Mouse (Mus musculus): ENCODE measurements around the gene Itprip. TPM values are rescaled to one million over a fixed set of nuclear protein-coding genes. Genes with fewer than 3 reads are reported as not detected.

Itprip gene
- polyA plus RNA-seq, 1 experiment: 8.3 TPM

GRCm38 (mm10) chr19:47876252-47876651 is 42.8 kb downstream of the Itprip start:
- no peak overlapping the region for H3K4me3 ChIP-seq (ENCODE audit: insufficient read depth, low read length)
- H3K4me1 ChIP-seq (ENCODE audit: control insufficient read depth, insufficient read depth, low read length): no peaks in the 10 kb centered on the region; the same call in 1 of the 2 replicates
- no peak overlapping the region for H3K27ac ChIP-seq (ENCODE audit: insufficient read depth, low read depth, low read length)
- TF ChIP-seq CTCF (IDR thresholded peaks at IDR 0.05; ENCODE audit: low read depth, low read length): no peak
- TF ChIP-seq POLR2A (IDR thresholded peaks at IDR 0.05; ENCODE audit: borderline replicate concordance, low read depth, low read length): no peak

DNA sequence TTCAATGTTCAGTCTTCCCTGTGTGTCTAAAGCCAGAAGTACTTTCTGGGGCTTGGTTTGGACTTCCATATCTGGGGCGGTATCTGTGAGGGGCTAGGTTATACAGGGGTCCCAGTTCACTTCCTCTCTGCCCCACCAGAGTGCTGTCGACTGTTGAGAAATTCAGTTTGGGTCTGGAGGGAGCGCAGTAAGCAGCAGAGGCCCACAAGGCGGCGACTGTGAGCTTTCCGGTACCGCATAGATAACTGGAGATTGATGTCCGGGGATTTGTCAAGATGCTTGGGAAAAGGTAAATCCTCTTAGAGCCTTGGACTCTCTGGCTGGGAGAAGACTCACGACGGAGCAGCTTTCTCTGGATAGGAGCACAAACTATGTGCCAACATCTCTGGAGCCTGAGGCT is 47.6 kb downstream of the Itprip start:
- Histone ChIP-seq H3K4me3 (ENCODE audit: insufficient read depth, low read length) (no peak overlapping the region), H3K27ac (ENCODE audit: insufficient read depth, low read depth, low read length) (no peak overlapping the region), H3K4me1 (ENCODE audit: control insufficient read depth, insufficient read depth, low read length) (no peaks in the 10 kb centered on the region; the same call in 1 of the 2 replicates)
- TF ChIP-seq CTCF (IDR thresholded peaks at IDR 0.05; ENCODE audit: low read depth, low read length) (0 out of 2 replicates have a peak, but pooled peaks have one; percentile 7), POLR2A (IDR thresholded peaks at IDR 0.05; ENCODE audit: borderline replicate concordance, low read depth, low read length) (no peak)

- Histone ChIP-seq H3K4me3 (ENCODE audit: insufficient read depth, low read length) (no peak overlapping the region), H3K27ac (ENCODE audit: insufficient read depth, low read depth, low read length) (no peak overlapping the region), H3K4me1 (ENCODE audit: control insufficient read depth, insufficient read depth, low read length) (peaks cover 4% of the 10 kb centered on the region)
- TF ChIP-seq POLR2A (IDR thresholded peaks at IDR 0.05; ENCODE audit: borderline replicate concordance, low read depth, low read length): no peak
- no peak for TF ChIP-seq CTCF (IDR thresholded peaks at IDR 0.05; ENCODE audit: low read depth, low read length)
Measured at GRCm38 (mm10) chr19:47870102-47870666, 48.9 kb downstream of the Itprip start.

GRCm38 (mm10) chr19:47869516-47869915 is 49.6 kb downstream of the Itprip start:
- Histone ChIP-seq H3K27ac (ENCODE audit: insufficient read depth, low read depth, low read length) (no peak overlapping the region), H3K4me1 (ENCODE audit: control insufficient read depth, insufficient read depth, low read length) (peaks cover 4% of the 10 kb centered on the region), H3K4me3 (ENCODE audit: insufficient read depth, low read length) (no peak overlapping the region)
- no peak for TF ChIP-seq POLR2A (IDR thresholded peaks at IDR 0.05; ENCODE audit: borderline replicate concordance, low read depth, low read length)
- TF ChIP-seq CTCF (IDR thresholded peaks at IDR 0.05; ENCODE audit: low read depth, low read length): no peak

GRCm38 (mm10) chr19:47868951-47869350 is 50.1 kb downstream of the Itprip start:
- H3K27ac ChIP-seq (ENCODE audit: insufficient read depth, low read depth, low read length): no peak overlapping the region
- H3K4me3 ChIP-seq (ENCODE audit: insufficient read depth, low read length): no peak overlapping the region
- TF ChIP-seq POLR2A (IDR thresholded peaks at IDR 0.05; ENCODE audit: borderline replicate concordance, low read depth, low read length): no peak
- TF ChIP-seq CTCF (IDR thresholded peaks at IDR 0.05; ENCODE audit: low read depth, low read length): no peak

GRCm38 (mm10) chr19:47867628-47868175 is 51.4 kb downstream of the Itprip start:
- Histone ChIP-seq H3K4me1 (ENCODE audit: control insufficient read depth, insufficient read depth, low read length) (peaks cover 4% of the 10 kb centered on the region), H3K27ac (ENCODE audit: insufficient read depth, low read depth, low read length) (no peak overlapping the region), H3K4me3 (ENCODE audit: insufficient read depth, low read length) (no peak overlapping the region)
- TF ChIP-seq POLR2A (IDR thresholded peaks at IDR 0.05; ENCODE audit: borderline replicate concordance, low read depth, low read length): no peak
- TF ChIP-seq CTCF (IDR thresholded peaks at IDR 0.05; ENCODE audit: low read depth, low read length): no peak

More at GRCm38 (mm10) chr19:47868951-47869350, 50.1 kb downstream of the Itprip start:
- H3K4me1 ChIP-seq (ENCODE audit: control insufficient read depth, insufficient read depth, low read length): peaks cover 4% of the 10 kb centered on the region

DNA sequence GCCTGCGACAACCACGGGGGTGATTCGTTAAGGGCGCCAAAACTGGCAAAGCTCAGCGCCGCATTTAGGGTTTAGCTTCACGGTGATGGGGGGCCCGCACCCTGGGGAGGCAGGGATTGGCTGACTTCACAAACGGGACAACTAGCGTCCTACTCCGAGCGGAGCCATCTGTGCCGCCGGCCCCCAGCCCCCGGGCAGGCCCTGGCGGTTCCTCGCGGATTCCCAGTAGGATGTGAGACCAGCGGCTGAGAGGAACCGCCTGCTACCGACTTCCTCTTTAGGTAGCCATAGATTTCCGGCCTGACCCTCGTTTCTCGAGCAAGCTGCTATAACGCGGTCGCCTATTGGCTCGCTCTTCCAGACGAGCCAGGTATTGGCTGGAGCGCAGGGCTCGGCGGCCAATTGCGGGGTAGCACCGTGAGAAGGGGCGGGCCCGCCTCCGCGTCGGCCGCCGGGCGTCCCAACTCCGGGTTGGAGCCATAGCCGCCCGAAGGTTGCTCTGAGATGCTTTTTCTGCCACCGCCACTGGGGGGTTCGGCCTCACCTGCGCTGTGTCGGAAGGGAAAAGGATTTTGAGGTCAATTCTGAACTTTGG is 53.6 kb downstream of the Itprip start, which contains the start of gene Gsto2:
Gene Gsto2, plus strand, starts transcription at position 182 of the 595 bp plus-strand sequence.
- peak within 1 kb of the TSS; percentile 55 for H3K4me3 ChIP-seq (ENCODE audit: insufficient read depth, low read length)
- H3K27ac ChIP-seq (ENCODE audit: insufficient read depth, low read depth, low read length): peak within 1 kb of the TSS; percentile 22
- H3K4me1 ChIP-seq (ENCODE audit: control insufficient read depth, insufficient read depth, low read length): peaks cover 4% of the 10 kb centered on the region
- TF ChIP-seq POLR2A (IDR thresholded peaks at IDR 0.05; ENCODE audit: borderline replicate concordance, low read depth, low read length): no peak
- 0 out of 2 replicates have a peak, but pooled peaks have one; percentile 14 for TF ChIP-seq CTCF (IDR thresholded peaks at IDR 0.05; ENCODE audit: low read depth, low read length)

- Histone ChIP-seq H3K4me3 (ENCODE audit: insufficient read depth, low read length) (no peak overlapping the region), H3K27ac (ENCODE audit: insufficient read depth, low read depth, low read length) (no peak overlapping the region), H3K4me1 (ENCODE audit: control insufficient read depth, insufficient read depth, low read length) (peaks cover 4% of the 10 kb centered on the region)
- TF ChIP-seq CTCF (IDR thresholded peaks at IDR 0.05; ENCODE audit: low read depth, low read length) (no peak), POLR2A (IDR thresholded peaks at IDR 0.05; ENCODE audit: borderline replicate concordance, low read depth, low read length) (no peak)
Measured at GRCm38 (mm10) chr19:47864721-47865120, 54.4 kb downstream of the Itprip start.

DNA sequence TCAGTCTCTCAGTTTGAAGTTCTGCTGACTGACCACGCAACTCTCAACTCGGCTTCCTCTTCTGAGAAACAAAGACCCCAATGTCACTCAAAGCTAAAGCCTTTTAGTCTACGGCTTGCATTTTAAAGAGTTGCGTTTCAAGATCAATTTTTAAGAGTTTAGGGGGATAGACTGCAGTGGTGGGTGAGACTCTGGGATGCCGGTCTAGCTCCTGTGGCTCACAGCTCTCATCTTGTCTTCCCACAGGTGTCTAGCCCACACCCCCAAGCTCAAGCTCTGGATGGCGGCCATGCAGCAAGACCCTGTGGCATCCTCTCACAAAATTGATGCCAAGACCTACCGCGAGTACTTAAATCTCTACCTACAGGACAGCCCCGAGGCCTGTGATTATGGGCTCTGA is 55.0 kb downstream of the Itprip start:
- TF ChIP-seq POLR2A (IDR thresholded peaks at IDR 0.05; ENCODE audit: borderline replicate concordance, low read depth, low read length) (no peak), CTCF (IDR thresholded peaks at IDR 0.05; ENCODE audit: low read depth, low read length) (no peak)
- Histone ChIP-seq H3K4me3 (ENCODE audit: insufficient read depth, low read length) (no peak overlapping the region), H3K4me1 (ENCODE audit: control insufficient read depth, insufficient read depth, low read length) (peaks cover 4% of the 10 kb centered on the region), H3K27ac (ENCODE audit: insufficient read depth, low read depth, low read length) (no peak overlapping the region)

DNA sequence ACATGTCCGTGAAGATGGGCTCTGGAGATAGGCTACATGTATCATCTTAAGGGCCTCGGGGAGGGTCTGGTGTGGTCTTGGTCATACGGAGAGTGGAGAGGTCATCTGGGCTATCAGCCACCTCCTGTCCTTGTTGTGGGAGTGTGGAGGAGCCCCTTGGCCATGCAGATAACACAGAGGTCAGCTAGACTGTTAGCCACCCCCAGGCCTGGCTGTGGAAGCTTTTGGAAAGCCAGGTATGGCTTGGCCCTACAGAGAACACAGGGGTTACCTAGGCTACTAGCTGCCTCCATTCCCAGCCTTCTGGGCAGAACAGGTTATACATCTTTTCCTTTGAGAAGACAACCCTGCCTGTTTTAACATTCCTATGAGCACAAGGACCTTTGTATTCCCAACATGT is 56.5 kb downstream of the Itprip start:
- TF ChIP-seq CTCF (IDR thresholded peaks at IDR 0.05; ENCODE audit: low read depth, low read length) (no peak), POLR2A (IDR thresholded peaks at IDR 0.05; ENCODE audit: borderline replicate concordance, low read depth, low read length) (no peak)

More for the DNA sequence above, 56.5 kb downstream of the Itprip start:
- Histone ChIP-seq H3K27ac (ENCODE audit: insufficient read depth, low read depth, low read length) (no peak overlapping the region), H3K4me3 (ENCODE audit: insufficient read depth, low read length) (no peak overlapping the region), H3K4me1 (ENCODE audit: control insufficient read depth, insufficient read depth, low read length) (peaks cover 4% of the 10 kb centered on the region)
